Mouse (Mus musculus): ENCODE results near the gene Dap.

DNA sequence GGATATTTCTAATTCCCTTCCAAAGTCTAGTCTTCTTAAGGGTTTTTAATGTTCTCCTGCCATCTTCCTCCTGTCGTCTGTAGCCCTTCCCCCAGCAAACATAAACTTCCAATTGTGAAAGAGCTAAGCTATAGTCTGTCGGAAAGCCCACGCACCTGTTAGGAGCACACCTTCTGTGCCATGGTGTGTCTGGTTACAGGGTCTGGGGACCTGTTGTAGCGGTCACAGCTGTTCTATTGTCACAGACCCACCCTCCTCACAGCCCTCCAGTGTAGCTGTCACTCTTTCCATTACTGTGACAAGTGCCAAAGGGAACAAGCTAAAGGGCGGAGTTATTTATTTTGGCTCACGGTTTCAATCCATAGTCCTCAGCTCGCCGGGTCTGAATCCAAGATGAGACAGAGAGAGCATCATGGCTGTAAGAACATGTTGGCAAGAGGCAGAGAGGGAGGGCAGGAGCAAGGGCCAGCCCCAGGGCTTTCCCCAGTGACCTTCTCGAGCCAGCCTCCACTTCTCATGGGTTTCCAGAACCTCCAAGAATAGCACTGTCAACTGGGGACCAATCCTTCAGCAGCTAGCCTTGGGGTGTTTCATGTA, 30.9 kb downstream of the Dap start:
- TF ChIP-seq CTCF (IDR thresholded peaks at IDR 0.05): no peak
- no peak for TF ChIP-seq EP300 (IDR thresholded peaks at IDR 0.05)

Measured in lung, postnatal 0 days (tissue).